Mouse (Mus musculus): ENCODE results near the gene Thrb. TPM values are rescaled to one million over a fixed set of nuclear protein-coding genes. Genes with fewer than 3 reads are reported as not detected.
"Not testable (repeated sequence)": the region's sequence is repeated elsewhere in the genome, so short reads cannot be mapped to it uniquely, and the experiment has no call there.

Thrb gene
- total RNA-seq, 2 experiments from 2014 or later = 5.8 to 5.9 TPM

- DNase-seq = no peak
Measured at GRCm38 (mm10) chr14:17879446-17879845, 219.4 kb downstream of the Thrb start.

GRCm38 (mm10) chr14:17884884-17885283 lies 224.8 kb downstream of the Thrb start:
- DNase-seq = no peak

DNA sequence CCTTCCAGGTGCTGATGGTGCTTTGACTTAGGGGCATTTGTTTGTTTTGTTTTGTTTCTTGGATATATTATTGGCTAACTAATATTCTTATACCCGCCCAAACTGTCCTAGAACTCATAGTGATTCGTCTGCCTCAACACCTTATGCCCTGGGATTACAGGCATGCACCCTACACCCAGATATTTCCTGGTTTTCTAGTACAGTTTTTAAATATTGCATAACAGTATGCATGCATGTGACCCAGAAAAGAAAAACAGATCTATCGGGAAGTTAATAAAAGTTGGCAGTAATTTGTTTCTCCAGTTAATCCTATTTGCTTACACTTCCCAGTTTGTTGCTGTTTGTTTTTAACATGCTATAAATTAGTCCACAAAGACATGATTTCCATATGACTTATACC lies 225.3 kb downstream of the Thrb start:
- DNase-seq = no peak

GRCm38 (mm10) chr14:17894791-17895190 lies 234.7 kb downstream of the Thrb start:
- DNase-seq = no peak

GRCm38 (mm10) chr14:17899733-17900413 lies 239.8 kb downstream of the Thrb start:
- DNase-seq = no peak

DNA sequence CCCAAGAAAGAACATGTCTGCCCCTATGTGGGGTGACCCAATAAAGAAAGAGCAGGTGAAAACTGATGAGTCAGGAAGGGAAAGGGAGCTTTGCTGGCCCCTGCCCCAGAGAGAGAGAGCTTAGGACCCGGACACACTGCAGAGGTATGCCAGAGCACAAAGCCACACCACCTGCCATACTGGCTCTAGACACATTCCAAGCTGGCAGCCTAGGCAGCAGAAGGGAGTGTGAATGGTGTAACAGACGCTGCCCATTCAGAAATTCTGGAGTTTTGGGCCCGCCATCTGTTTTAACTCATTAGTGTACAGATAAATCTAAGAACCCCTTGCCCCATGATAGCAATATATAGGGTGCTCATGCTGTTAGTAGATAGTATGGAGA lies 240.3 kb downstream of the Thrb start:
- DNase-seq = no peak

DNA sequence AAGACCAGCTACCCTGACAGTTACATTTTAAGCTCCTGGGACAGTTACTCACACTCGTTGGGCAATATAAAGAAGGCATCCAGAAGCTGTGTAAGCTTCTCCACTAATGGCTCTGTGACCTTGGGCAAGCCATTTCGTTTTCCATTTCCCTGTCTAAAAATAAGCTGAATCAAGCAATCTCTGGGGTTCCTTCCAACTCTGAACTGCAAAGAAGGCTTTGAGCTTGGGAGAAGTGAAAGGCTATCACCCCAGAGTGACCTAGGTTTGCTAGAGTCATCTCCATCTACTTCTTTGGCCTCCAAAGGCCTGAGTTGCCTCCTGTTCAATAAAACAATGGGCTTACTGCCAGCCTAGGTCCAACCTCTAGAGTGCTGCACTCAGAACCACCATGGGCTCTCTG lies 242.4 kb downstream of the Thrb start:
- DNase-seq = no peak

- DNase-seq = no peak
Measured at GRCm38 (mm10) chr14:17903121-17903520, 243.1 kb downstream of the Thrb start.

DNA sequence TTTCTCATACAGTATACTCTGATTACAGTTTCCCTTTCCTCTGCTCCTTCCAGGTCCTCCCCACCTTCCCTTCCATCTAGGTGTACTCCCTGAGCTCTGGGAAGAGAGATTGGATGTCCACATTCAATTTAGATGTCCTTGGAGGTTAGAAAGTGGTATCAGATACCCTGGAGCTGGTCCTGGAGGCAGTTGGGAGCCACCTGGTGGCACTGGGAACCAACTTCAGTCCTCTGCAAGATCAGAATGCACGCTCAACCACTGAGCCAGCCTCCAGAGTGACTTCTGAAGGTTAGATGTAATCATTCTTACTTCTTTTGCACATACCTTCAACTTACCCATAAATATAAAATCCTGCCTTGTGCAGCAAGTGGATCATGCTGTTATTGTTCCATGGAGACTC lies 244.5 kb downstream of the Thrb start:
- no peak for DNase-seq

DNA sequence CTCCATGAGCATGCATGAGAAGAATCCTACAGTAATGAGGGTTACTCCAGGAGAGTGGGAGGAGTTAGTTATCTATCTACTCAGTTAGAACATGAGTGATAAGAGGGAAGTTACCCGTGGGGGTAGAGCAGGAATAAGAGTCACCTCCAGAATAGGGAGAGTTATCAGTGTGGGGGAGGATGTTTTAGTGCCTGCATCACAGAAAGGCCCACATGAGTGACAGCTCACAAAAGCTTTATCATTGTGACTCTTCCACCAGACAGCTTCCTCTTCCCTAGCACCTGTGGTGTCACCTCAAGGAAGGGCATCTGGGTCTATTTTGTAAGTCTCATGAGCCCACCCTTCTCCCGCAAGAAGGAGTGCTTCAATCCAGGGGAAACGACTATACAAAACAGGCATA lies 245.6 kb downstream of the Thrb start:
- DNase-seq = no peak

DNA sequence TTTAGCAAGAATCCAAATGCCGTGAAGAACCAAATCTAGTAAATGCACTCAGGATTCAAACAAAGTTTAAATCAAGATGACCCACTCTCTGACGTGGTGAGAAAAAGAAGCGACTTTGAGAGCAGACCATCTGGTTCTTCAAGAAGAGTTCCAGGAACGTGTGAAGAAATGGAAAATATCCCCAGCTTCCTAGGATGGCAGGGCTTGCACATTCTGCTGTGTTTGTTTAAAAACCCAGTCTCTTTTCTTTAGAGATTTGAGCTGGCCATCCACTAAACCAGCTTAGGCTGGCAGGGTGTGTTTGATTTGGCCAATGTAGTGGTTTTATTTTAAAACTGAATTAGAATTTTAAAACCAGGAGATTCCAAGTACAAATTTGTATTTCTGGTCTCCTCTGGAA lies 246.9 kb downstream of the Thrb start:
- no peak for DNase-seq

DNA sequence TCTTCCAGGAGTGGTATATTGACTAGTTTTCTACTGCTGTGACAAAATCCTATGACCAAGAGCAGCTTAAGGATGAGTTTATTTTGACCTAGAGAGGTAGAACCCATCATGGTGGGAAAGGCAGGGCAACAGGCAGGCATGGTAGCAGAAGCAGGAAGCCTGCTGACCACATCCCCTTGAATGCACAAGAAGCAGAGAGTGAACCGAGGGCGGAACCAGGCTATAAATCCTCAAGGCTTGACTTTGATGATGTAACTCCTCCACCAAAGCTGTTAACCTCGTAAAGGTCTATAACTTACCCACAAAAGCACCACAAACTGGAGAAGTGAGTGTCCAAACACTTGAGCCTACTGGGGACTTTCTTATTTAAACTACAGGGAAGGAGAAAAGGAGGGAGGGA lies 251.1 kb downstream of the Thrb start:
- no peak for DNase-seq

DNA sequence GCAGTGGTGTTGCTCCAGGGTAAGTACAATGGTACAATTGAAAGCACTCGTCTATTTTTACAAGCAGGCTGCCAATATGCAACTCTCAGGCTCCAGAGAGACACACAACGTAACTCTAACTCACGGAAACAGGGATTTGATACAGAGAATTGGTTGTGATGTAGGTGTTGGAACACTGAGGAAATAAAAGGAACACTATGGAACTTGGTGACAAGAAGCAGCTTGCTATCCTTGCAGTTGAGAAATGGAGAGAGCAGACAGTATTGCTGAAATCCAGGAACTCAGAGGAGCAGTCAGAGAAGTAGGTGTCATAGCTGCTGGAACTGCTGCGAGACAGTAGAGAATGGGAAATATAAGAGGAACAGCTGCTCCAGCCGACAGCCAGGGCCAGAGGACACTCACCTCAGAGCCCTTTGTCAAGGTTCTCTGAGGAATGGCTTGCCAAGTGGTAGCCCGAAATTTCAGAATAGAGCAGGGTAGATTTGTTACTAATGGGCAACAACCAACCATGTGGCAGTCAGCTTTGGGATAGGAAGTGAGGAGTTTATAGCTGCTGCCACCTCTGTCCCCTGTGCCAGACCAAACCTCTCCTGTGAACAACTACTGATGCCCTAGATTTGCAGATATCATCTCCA lies 252.6 kb downstream of the Thrb start:
- no peak for DNase-seq

GRCm38 (mm10) chr14:17915556-17915955 lies 255.5 kb downstream of the Thrb start:
- DNase-seq = no peak

DNA sequence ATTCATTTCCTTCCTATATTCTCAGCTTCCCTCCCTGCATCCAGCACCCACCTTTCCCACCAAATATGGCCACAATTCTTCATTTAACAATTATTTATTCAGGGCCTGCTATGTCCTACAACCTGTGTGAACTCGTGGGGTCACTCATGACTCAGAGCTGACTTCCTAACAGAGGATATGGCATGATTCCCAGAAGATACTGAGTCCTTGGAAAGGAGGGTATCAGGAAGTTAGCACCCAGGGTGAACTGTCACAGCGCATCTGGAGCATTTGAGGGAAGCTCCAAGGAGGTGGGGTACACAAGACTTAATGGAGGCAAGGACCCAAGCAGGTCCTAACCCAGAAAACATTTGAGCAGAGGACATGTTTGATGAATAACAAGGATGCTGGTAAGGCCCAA lies 256.6 kb downstream of the Thrb start:
- DNase-seq = no peak

DNA sequence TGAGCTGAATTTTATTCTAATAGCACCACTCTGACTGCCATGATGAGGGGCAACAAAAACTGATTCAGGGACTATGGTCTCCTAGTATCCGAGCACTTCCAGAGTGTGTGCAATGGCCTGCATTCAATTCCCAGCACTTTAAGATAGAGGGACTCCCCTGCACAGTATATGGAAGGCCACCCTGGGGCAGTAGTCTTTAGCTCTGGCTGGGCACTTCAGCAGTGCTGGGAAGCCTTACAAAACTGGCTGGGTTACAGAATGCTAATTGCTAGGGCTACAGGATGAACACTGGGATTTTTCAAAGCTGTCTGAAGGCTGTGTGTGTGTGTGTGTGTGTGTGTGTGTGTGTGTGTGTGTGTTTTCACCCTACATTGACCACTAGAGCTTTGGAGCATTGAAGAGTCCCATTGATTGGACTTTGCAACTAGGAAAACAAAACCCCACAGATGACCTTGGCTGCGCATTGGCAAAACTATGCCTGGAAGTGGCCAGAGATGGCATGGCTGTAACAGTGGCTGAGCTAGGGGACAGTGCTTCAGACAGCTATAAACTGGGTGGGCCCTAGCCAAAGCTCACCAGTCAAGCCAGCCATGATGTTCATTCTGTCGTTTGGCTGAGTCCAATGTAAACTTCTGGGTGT lies 257.2 kb downstream of the Thrb start:
- no peak for DNase-seq

GRCm38 (mm10) chr14:17917899-17918298 lies 257.8 kb downstream of the Thrb start:
- DNase-seq = no peak

- DNase-seq = no peak
Measured at GRCm38 (mm10) chr14:17922807-17923704, 263.0 kb downstream of the Thrb start.

- peak; percentile 16 for DNase-seq
Measured at GRCm38 (mm10) chr14:17927469-17927868, 267.4 kb downstream of the Thrb start.

DNA sequence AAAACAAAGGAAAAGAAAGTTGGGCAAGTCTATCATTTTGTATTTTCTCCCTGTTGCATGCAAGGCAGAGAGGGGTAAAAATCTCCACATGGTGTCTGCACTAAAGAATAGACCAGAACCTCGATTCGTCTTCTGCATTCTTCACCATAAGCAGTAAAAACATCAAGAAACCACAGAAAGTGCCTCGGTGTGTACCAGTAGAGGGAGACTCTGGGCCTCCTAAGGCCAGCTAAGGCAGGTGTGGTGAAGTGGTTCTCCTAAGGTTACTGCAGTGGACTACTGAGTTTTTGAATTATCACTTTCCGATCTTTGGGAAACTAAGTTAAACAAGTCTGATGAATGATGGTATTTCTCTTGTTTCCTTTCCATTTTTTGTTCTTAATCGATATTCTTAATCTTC lies 269.5 kb downstream of the Thrb start:
- no peak for DNase-seq

DNA sequence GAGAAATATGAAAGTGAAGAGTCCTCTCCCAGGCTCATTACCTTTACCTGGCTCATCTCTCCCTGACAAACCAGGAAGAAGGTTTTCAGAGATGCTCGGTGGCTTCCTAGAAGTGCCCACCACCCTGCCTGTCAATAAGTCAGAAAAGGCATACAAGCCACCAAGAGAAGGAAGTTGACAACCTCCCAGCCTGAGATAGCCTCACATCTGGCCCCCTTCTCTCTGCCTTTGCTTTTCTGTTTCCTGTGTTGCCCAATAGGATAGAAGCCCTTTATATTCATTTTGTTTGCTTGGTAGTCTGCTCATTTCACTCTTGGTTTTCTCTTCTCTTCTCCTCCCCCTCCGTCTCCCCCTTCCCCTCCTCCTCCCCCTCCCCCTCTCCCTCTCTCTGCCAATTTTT lies 273.4 kb downstream of the Thrb start:
- DNase-seq = no peak

- not testable (repeated sequence) for DNase-seq
Measured at GRCm38 (mm10) chr14:17934779-17935178, 274.7 kb downstream of the Thrb start.

DNA sequence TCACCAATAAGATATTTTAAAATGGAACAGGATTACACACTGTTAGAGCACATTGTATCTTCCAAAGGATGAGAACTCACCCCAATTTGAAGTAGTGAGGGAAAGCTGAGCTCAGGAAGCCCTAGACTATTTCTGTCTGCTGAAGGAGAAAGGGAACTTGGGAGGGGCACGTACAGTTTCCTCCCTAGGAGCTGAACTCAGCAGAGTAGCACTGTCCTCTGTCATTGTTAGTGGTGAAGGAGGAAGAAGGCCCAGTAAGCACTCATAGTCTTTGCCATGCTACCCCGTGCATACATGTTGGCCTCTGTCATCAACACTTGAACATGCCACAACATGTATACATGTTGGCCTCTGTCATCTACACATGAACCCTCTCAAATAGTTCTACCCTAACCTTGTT lies 294.0 kb downstream of the Thrb start:
- DNase-seq = no peak
